Mouse (Mus musculus) MEL (cell line): ENCODE measurements at regions not wholly inside any gene's neighbourhood (a gene's known extent, or its start where the extent isn't known, plus 50 kb on each side); places are given as distances from the start of the nearest gene placed in this dataset.
"Not testable (repeated sequence)": the region's sequence is repeated elsewhere in the genome, so short reads cannot be mapped to it uniquely, and the experiment has no call there.

Experiments
- DNase-seq: peaks from one replicate; pipeline ENCODE4 v3.0.0; 2011; ENCODE audit warnings: low read depth, low spot score
- H3K27ac ChIP-seq: 2 replicates; pipeline ENCODE4 v1.5.1; 2012; ENCODE audit warnings: low read depth, mild to moderate bottlenecking, control low read depth, low read length, moderate library complexity; ENCODE audit not compliant: control insufficient read depth
- H3K27me3 ChIP-seq, 2 experiments: fragments of 150-350 bp in 1 of 2; sonication (generic) in 1 of 2; 2 replicates each; pipeline ENCODE4 v1.6.1; 2012; ENCODE audit warnings: low read length in 2 of 2, mild to moderate bottlenecking in 2 of 2, improper control_type of control experiment in 1 of 2, moderate library complexity in 1 of 2; ENCODE audit not compliant: insufficient read depth in 2 of 2, control insufficient read depth in 1 of 2
- H3K36me3 ChIP-seq, 2 experiments: 2 replicates each; pipeline ENCODE4 v1.6.1; 2012 to 2014; ENCODE audit warnings: low read length in 2 of 2, improper control_type of control experiment in 1 of 2, inconsistent platforms in 1 of 2, mild to moderate bottlenecking in 1 of 2; ENCODE audit not compliant: insufficient read depth in 2 of 2, control insufficient read depth in 1 of 2
- H3K4me1 ChIP-seq, 2 experiments: fragments of 150-350 bp in 1 of 2; sonication (generic) in 1 of 2; 2 replicates each; pipeline ENCODE4 v1.6.1; 2012; ENCODE audit warnings: low read length in 2 of 2, improper control_type of control experiment in 1 of 2, mild to moderate bottlenecking in 1 of 2; ENCODE audit not compliant: insufficient read depth in 2 of 2, control insufficient read depth in 1 of 2
- H3K4me3 ChIP-seq, 2 experiments: fragments of 150-350 bp in 1 of 2; sonication (generic) in 1 of 2; 2 replicates each; pipeline ENCODE4 v1.5.1; 2012; ENCODE audit warnings: low read depth in 2 of 2, low read length in 2 of 2, mild to moderate bottlenecking in 2 of 2, moderate library complexity in 2 of 2, control low read depth in 1 of 2, improper control_type of control experiment in 1 of 2; ENCODE audit not compliant: control insufficient read depth in 1 of 2, insufficient read depth in 1 of 2
- H3K79me2 ChIP-seq: 2 replicates; pipeline ENCODE4 v1.6.1; 2012; ENCODE audit warnings: mild to moderate bottlenecking, low read length, moderate library complexity; ENCODE audit not compliant: control insufficient read depth, poor library complexity, insufficient read depth
- H3K9ac ChIP-seq: 2 replicates; pipeline ENCODE4 v1.6.1; 2012; ENCODE audit warnings: low read depth, mild to moderate bottlenecking, control low read depth, low read length, moderate library complexity; ENCODE audit not compliant: control insufficient read depth, poor library complexity, severe bottlenecking
- H3K9me3 ChIP-seq: fragments of 150-350 bp; sonication (generic); replicated peaks from 2 replicates; pipeline ENCODE4 v1.6.1; 2012; ENCODE audit warnings: mild to moderate bottlenecking, low read length, improper control_type of control experiment, moderate library complexity; ENCODE audit not compliant: insufficient read depth
- BHLHE40 ChIP-seq: IDR thresholded peaks from 2 replicates; pipeline ENCODE4 v1.6.1; 2012; ENCODE audit warnings: low read depth, mild to moderate bottlenecking, inconsistent platforms, low read length, improper control_type of control experiment, borderline replicate concordance
- ETS1 ChIP-seq: IDR thresholded peaks from 2 replicates; pipeline ENCODE4 v1.6.1; 2012; ENCODE audit warnings: low read depth, mild to moderate bottlenecking, inconsistent platforms, low read length, improper control_type of control experiment, moderate library complexity
- GABPA ChIP-seq: IDR thresholded peaks from 2 replicates; pipeline ENCODE4 v1.6.1; 2012; ENCODE audit warnings: low read depth, mild to moderate bottlenecking, inconsistent platforms, low read length, improper control_type of control experiment, moderate library complexity
- GATA1 ChIP-seq: IDR thresholded peaks from 2 replicates; pipeline ENCODE4 v1.6.1; 2011; ENCODE audit warnings: low read depth, low read length, improper control_type of control experiment
- HCFC1 ChIP-seq: IDR thresholded peaks from 2 replicates; pipeline ENCODE4 v1.6.1; 2012; ENCODE audit warnings: low read depth, mild to moderate bottlenecking, inconsistent platforms, low read length, improper control_type of control experiment, moderate library complexity
- MAFK ChIP-seq: IDR thresholded peaks from 2 replicates; pipeline ENCODE4 v1.6.1; 2011; ENCODE audit warnings: low read depth, mild to moderate bottlenecking, low read length, improper control_type of control experiment, borderline replicate concordance
- MAX ChIP-seq: IDR thresholded peaks from 2 replicates; pipeline ENCODE4 v1.6.1; 2011; ENCODE audit warnings: low read length, improper control_type of control experiment
- NRF1 ChIP-seq: IDR thresholded peaks from 2 replicates; pipeline ENCODE4 v1.6.1; 2014; ENCODE audit warnings: low read depth, mild to moderate bottlenecking, inconsistent platforms, low read length, improper control_type of control experiment, moderate library complexity; ENCODE audit not compliant: poor library complexity, insufficient read depth, severe bottlenecking
- POLR2AphosphoS2 ChIP-seq: IDR thresholded peaks from 2 replicates; pipeline ENCODE4 v1.6.1; 2011; ENCODE audit warnings: low read length, improper control_type of control experiment
- SIN3A ChIP-seq: IDR thresholded peaks from 2 replicates; pipeline ENCODE4 v1.6.1; 2012; ENCODE audit warnings: low read length, improper control_type of control experiment, inconsistent platforms
- SMC3 ChIP-seq: IDR thresholded peaks from 2 replicates; pipeline ENCODE4 v1.6.1; 2011; ENCODE audit warnings: low read depth, low read length, improper control_type of control experiment
- TAL1 ChIP-seq: IDR thresholded peaks from 2 replicates; pipeline ENCODE4 v1.6.1; 2012; ENCODE audit warnings: mild to moderate bottlenecking, inconsistent platforms, low read length, moderate library complexity, mixed read lengths
- TBP ChIP-seq: IDR thresholded peaks from 2 replicates; pipeline ENCODE4 v1.8.0; 2011; ENCODE audit warnings: low read depth, low read length, improper control_type of control experiment
- USF2 ChIP-seq, 2 experiments: IDR thresholded peaks; 2 replicates each; pipeline ENCODE4 v1.6.1; 2011 to 2012; ENCODE audit warnings: improper control_type of control experiment in 2 of 2, low read length in 2 of 2, borderline replicate concordance in 1 of 2, inconsistent platforms in 1 of 2, low read depth in 1 of 2, mild to moderate bottlenecking in 1 of 2; ENCODE audit not compliant: insufficient read depth in 1 of 2
- ZC3H11A ChIP-seq: IDR thresholded peaks from 2 replicates; pipeline ENCODE4 v1.6.1; 2012; ENCODE audit warnings: low read depth, mild to moderate bottlenecking, inconsistent platforms, low read length, improper control_type of control experiment

GRCm38 (mm10) chr12:113333399-113333798, 147.7 kb downstream of the Tmem121 start:
- Histone ChIP-seq H3K9ac (no peak overlapping the region), H3K4me3 (no peak overlapping the region), H3K27ac (no peak overlapping the region), H3K79me2 (no peaks in the 10 kb centered on the region), H3K4me1 (no peaks in the 10 kb centered on the region), H3K9me3 (no peaks in the 10 kb centered on the region), H3K27me3 (no peaks in the 10 kb centered on the region), H3K36me3 (no peaks in the 10 kb centered on the region)
- TF ChIP-seq HCFC1 (no peak), USF2 (IDR thresholded peaks at IDR 0.05; ENCODE audit: borderline replicate concordance in 1 of 2, insufficient read depth in 1 of 2, low read depth in 1 of 2, low read length in 2 of 2) (no peak), NRF1 (no peak), MAX (no peak)
- no peak for DNase-seq

- not testable (repeated sequence) for H3K27ac ChIP-seq, H3K27me3 ChIP-seq, H3K9ac ChIP-seq, H3K9me3 ChIP-seq, H3K4me3 ChIP-seq, H3K4me1 ChIP-seq, H3K79me2 ChIP-seq, DNase-seq, H3K36me3 ChIP-seq
Observed at GRCm38 (mm10) chr12:113333853-113334252, 148.1 kb downstream of the Tmem121 start.

- no peak overlapping the region for H3K9ac ChIP-seq
- DNase-seq = no peak
- H3K36me3 ChIP-seq = no peaks in the 10 kb centered on the region
- no peaks in the 10 kb centered on the region for H3K4me1 ChIP-seq
- H3K9me3 ChIP-seq = no peaks in the 10 kb centered on the region
- H3K27me3 ChIP-seq = no peaks in the 10 kb centered on the region
- H3K79me2 ChIP-seq = no peaks in the 10 kb centered on the region
- H3K4me3 ChIP-seq = no peak overlapping the region
- TF ChIP-seq SMC3 = no peak
- no peak for TF ChIP-seq USF2 (IDR thresholded peaks at IDR 0.05; ENCODE audit: borderline replicate concordance in 1 of 2, insufficient read depth in 1 of 2, low read depth in 1 of 2, low read length in 2 of 2)
- no peak for TF ChIP-seq BHLHE40
- TF ChIP-seq MAFK = no peak
- TF ChIP-seq TBP = no peak
- TF ChIP-seq GABPA = no peak
- no peak for TF ChIP-seq TAL1
- no peak for TF ChIP-seq SIN3A
- TF ChIP-seq ETS1 = no peak
- TF ChIP-seq POLR2AphosphoS2 = no peak
- TF ChIP-seq ZC3H11A = no peak
- no peak for TF ChIP-seq GATA1
- no peak overlapping the region for H3K27ac ChIP-seq
Observed at GRCm38 (mm10) chr12:113337271-113337670, 151.5 kb downstream of the Tmem121 start.
